Mouse (Mus musculus): Measurements from ENCODE around the gene Gltp. TPM values are rescaled to one million over a fixed set of nuclear protein-coding genes. Genes with fewer than 3 reads are reported as not detected.
A peak's percentile ranks its signal among the peaks of the same experiment; 100 is the strongest.

Gltp gene
- polyA plus RNA-seq, 1 experiment from 2014 or later = 65.0 TPM

DNA sequence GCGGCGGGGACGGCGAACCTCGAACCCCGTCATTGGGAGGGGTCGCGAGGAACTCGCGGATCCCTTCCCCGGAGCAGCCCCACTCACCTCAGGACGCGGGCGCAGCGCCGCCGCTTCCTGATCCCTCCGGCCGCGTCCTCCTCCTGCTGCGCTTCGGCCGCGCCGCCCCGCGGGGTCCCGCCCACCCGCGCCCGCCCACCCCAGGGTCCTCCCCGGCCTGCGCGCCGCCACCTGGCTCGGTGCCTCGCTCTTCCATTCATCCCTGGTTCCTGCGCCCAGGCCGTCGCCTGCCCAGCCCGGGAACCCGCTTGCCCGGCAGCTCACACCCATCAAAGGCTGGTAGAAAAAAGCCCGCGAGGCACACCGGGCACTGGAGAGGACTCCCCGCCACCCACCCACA is 32.5 kb downstream of the Gltp start, which contains the start of gene Trpv4:
Trpv4 (minus strand) TSS at position 167 of the 400 bp plus-strand sequence.
- ATAC-seq (replicated peaks; ENCODE audit: low FRiP score, low read depth) (peak; percentile 37; the same call in 1 of the 2 replicates), DNase-seq (ENCODE audit: low spot score) (no peak)
- TF ChIP-seq CTCF (IDR thresholded peaks at IDR 0.05; ENCODE audit: low read depth) = no peak
- Histone ChIP-seq H3K27ac (peak within 1 kb of the TSS; percentile 70), H3K27me3 (ENCODE audit: insufficient read depth, low read length) (peaks cover 4% of the 10 kb centered on the region; the same call in 1 of the 2 replicates), H3K4me1 (replicated peaks; ENCODE audit: insufficient read depth, low read length) (peaks cover 12% of the 10 kb centered on the region; the same call in 1 of the 2 replicates), H3K9ac (ENCODE audit: low read depth, low read length) (peak within 1 kb of the TSS; percentile 62), H3K4me3 (replicated peaks; ENCODE audit: low read depth, low read length) (peak within 1 kb of the TSS; percentile 60), H3K9me3 (replicated peaks; ENCODE audit: low read length) (no peaks in the 10 kb centered on the region), H3K4me2 (ENCODE audit: low read length) (peak within 1 kb of the TSS; percentile 96), H3K36me3 (ENCODE audit: insufficient read depth, low read length) (no peaks in the 10 kb centered on the region)
- WGBS = under 1% methylated on average over 47 of the region's 47 CpGs

DNA sequence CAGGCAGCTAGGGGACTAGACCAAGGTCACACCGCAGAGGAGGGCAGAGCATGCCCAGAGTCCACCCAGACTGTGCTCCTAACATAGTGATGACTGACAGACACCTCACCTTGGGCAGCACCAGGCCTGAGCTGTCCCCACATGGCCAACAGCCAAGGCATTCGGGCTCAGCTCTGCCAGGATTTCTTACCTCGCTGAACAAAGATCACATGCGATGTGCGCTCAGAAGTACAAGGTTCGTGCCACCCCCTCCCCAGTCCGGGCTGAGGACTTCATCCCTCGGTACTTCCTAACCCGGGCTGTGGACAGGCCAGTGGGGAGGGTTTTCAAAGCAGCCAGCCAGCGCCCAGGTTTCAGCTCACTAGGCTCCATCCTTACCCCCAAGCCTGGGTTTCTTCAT is 33.4 kb downstream of the Gltp start:
- Histone ChIP-seq H3K4me3 (replicated peaks; ENCODE audit: low read depth, low read length) (peak overlapping the region; percentile 60), H3K9me3 (replicated peaks; ENCODE audit: low read length) (no peaks in the 10 kb centered on the region), H3K4me2 (ENCODE audit: low read length) (peak overlapping the region; percentile 96), H3K9ac (ENCODE audit: low read depth, low read length) (peak overlapping the region; percentile 62), H3K27ac (peak overlapping the region; percentile 70), H3K36me3 (ENCODE audit: insufficient read depth, low read length) (no peaks in the 10 kb centered on the region), H3K4me1 (replicated peaks; ENCODE audit: insufficient read depth, low read length) (peaks cover 12% of the 10 kb centered on the region; the same call in 1 of the 2 replicates), H3K27me3 (ENCODE audit: insufficient read depth, low read length) (peaks cover 4% of the 10 kb centered on the region; the same call in 1 of the 2 replicates)
- no peak for TF ChIP-seq CTCF (IDR thresholded peaks at IDR 0.05; ENCODE audit: low read depth)
- DNase-seq (ENCODE audit: low spot score) (no peak), ATAC-seq (replicated peaks; ENCODE audit: low FRiP score, low read depth) (peak; percentile 72)
- 27% methylated on average over 10 of the region's 10 CpGs for WGBS

DNA sequence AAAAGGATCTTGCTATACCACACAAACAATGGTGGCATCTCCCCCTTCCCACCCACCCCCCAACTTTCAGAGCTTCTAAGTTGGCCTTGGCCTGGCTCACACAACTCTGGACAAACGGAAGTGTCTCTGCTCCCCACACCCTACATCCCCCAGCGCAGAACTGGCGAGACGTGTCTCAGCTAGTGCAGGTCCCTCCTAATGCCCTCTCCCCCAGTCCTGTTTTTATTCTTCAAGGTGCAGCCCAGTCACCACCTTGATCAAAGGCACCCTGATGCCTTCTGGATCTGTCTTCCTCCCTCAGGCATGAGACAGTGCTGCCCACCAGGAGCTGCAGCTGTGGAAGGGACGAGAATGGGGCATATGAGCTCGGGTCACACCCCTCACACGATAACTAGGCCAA is 34.5 kb downstream of the Gltp start:
- 66% methylated on average over 7 of the region's 7 CpGs for WGBS
- DNase-seq (ENCODE audit: low spot score) (no peak), ATAC-seq (replicated peaks; ENCODE audit: low FRiP score, low read depth) (no peak)
- H3K4me2 ChIP-seq (ENCODE audit: low read length) = 0 out of 2 replicates have a peak overlapping the region, but pooled peaks have one; percentile 12
- peak overlapping the region; percentile 27 for H3K27ac ChIP-seq
- peaks cover 17% of the 10 kb centered on the region; the same call in 1 of the 2 replicates for H3K4me1 ChIP-seq (replicated peaks; ENCODE audit: insufficient read depth, low read length)
- H3K36me3 ChIP-seq (ENCODE audit: insufficient read depth, low read length) = no peaks in the 10 kb centered on the region
- no peak overlapping the region for H3K4me3 ChIP-seq (replicated peaks; ENCODE audit: low read depth, low read length)
- H3K27me3 ChIP-seq (ENCODE audit: insufficient read depth, low read length) = peaks cover 4% of the 10 kb centered on the region; the same call in 1 of the 2 replicates
- no peak overlapping the region for H3K9ac ChIP-seq (ENCODE audit: low read depth, low read length)
- no peak for TF ChIP-seq CTCF (IDR thresholded peaks at IDR 0.05; ENCODE audit: low read depth)
- H3K9me3 ChIP-seq (replicated peaks; ENCODE audit: low read length) = no peaks in the 10 kb centered on the region

DNA sequence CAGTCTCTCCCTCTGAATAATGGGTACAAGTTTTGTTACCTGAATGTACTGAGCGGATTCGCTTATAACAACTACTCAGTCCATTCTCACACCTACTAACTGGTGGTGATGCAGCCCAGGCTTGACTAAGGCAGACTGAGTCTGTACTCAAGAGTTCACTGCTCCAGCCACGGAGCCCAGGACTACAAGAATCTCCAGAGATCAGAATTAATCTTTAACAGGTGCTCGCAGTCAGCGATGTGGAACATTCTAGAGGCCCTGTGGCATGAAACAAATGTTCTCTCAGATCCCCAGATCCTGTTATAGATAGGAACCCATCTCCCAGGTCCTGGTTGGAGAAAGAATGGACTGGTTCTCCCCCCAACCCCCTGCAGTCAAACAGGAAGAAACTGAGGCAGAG is 35.1 kb downstream of the Gltp start:
- no peak for TF ChIP-seq CTCF (IDR thresholded peaks at IDR 0.05; ENCODE audit: low read depth)

DNA sequence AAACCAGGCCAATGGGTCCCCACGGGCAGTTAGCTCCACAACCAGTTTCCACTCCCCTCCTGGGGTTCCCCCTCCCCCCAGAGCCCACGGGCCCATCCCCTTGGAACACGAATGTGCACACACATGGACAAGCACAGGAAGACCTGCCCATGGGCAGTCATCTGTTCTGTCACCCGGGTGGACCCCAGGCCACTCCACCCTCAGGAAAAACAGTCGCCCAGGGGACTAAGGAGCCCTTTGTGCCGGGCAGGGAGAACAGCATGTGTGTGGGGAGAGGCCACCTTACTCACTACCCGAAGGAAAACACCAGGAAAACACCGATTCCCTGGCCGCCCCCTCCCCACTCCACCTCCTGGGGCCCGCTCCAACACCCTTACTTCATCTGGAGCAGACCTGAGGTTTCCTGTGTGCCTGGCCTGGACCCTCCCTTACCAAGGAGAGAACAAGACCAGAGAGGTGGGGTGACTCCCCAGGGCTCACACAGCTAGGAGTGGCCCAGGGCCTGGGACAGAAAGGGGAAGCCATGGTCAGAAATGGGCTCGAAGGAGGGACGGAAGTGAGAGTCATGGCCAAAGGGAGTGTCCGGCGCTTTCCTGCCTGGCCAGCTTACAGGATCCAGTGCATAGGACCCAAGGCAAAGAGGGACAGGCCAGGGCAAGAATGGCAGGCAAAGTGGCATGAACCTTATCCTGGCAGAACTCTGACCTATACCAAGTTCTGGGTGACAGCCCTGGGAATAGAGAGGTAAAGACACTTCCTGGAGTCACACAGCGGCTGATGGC is 36.9 kb downstream of the Gltp start:
- ATAC-seq (replicated peaks; ENCODE audit: low FRiP score, low read depth) (no peak), DNase-seq (ENCODE audit: low spot score) (no peak)
- WGBS = 58% methylated on average over 12 of the region's 15 CpGs
- Histone ChIP-seq H3K9me3 (replicated peaks; ENCODE audit: low read length) (no peaks in the 10 kb centered on the region), H3K4me1 (replicated peaks; ENCODE audit: insufficient read depth, low read length) (peaks cover 30% of the 10 kb centered on the region), H3K4me3 (replicated peaks; ENCODE audit: low read depth, low read length) (no peak overlapping the region), H3K27me3 (ENCODE audit: insufficient read depth, low read length) (peaks cover 4% of the 10 kb centered on the region; the same call in 1 of the 2 replicates), H3K27ac (no peak overlapping the region), H3K9ac (ENCODE audit: low read depth, low read length) (no peak overlapping the region), H3K36me3 (ENCODE audit: insufficient read depth, low read length) (no peaks in the 10 kb centered on the region), H3K4me2 (ENCODE audit: low read length) (no peak overlapping the region)
- no peak for TF ChIP-seq CTCF (IDR thresholded peaks at IDR 0.05; ENCODE audit: low read depth)

More for the DNA sequence above, 35.1 kb downstream of the Gltp start:
- no peaks in the 10 kb centered on the region for H3K36me3 ChIP-seq (ENCODE audit: insufficient read depth, low read length)
- H3K9ac ChIP-seq (ENCODE audit: low read depth, low read length) = no peak overlapping the region
- H3K4me3 ChIP-seq (replicated peaks; ENCODE audit: low read depth, low read length) = no peak overlapping the region
- H3K9me3 ChIP-seq (replicated peaks; ENCODE audit: low read length) = no peaks in the 10 kb centered on the region
- 0 out of 2 replicates have a peak overlapping the region, but pooled peaks have one; percentile 27 for H3K27ac ChIP-seq
- H3K27me3 ChIP-seq (ENCODE audit: insufficient read depth, low read length) = peaks cover 4% of the 10 kb centered on the region; the same call in 1 of the 2 replicates
- H3K4me1 ChIP-seq (replicated peaks; ENCODE audit: insufficient read depth, low read length) = peaks cover 23% of the 10 kb centered on the region
- 66% methylated on average over 5 of the region's 5 CpGs for WGBS
- no peak overlapping the region for H3K4me2 ChIP-seq (ENCODE audit: low read length)
- ATAC-seq (replicated peaks; ENCODE audit: low FRiP score, low read depth) (peak; percentile 34; the same call in 1 of the 2 replicates), DNase-seq (ENCODE audit: low spot score) (peak; percentile 47)

DNA sequence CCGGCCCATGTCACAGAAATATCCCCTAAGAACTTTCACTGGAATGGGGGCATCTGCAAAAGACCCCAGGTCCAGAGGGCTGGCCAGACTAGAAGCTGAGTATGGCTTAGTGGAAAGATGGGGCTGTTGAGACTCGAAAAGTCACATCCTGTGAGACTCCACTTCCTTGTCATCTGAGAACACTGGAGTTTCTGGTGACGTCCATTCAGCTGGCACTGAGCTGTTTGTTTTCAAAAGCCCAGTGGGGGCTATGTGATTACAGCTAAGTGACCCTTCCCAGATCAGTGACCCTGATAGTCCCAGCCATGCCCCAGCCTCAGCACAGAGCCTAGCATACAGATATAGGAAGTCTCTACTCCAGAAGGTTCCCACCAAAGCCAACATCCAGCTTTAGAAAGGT is 39.3 kb downstream of the Gltp start:
- Histone ChIP-seq H3K9me3 (replicated peaks; ENCODE audit: low read length) (no peaks in the 10 kb centered on the region), H3K27ac (no peak overlapping the region; the same call in 1 of the 2 replicates), H3K4me3 (replicated peaks; ENCODE audit: low read depth, low read length) (no peak overlapping the region), H3K4me2 (ENCODE audit: low read length) (peak overlapping the region; percentile 27; the same call in 1 of the 2 replicates), H3K36me3 (ENCODE audit: insufficient read depth, low read length) (no peaks in the 10 kb centered on the region), H3K9ac (ENCODE audit: low read depth, low read length) (no peak overlapping the region; the same call in 1 of the 2 replicates), H3K27me3 (ENCODE audit: insufficient read depth, low read length) (no peaks in the 10 kb centered on the region), H3K4me1 (replicated peaks; ENCODE audit: insufficient read depth, low read length) (peaks cover 25% of the 10 kb centered on the region)
- whole genome bisulfite sequencing = 18% methylated on average over 3 of the region's 3 CpGs
- DNase-seq (ENCODE audit: low spot score) (peak; percentile 52), ATAC-seq (replicated peaks; ENCODE audit: low FRiP score, low read depth) (no peak)
- TF ChIP-seq CTCF (IDR thresholded peaks at IDR 0.05; ENCODE audit: low read depth) = no peak

Data from kidney, postnatal 0 days (tissue).